Mouse (Mus musculus) midbrain, embryonic 12.5 days (tissue): ENCODE measurements around the gene Adam12. TPM values are rescaled to one million over a fixed set of nuclear protein-coding genes. Genes with fewer than 3 reads are reported as not detected.

Experiments
- ATAC-seq: fragments of 200-750 bp; cut with Nextera tagmentation; 2 replicates; pipeline ENCODE4 v1.8.0; 2017; ENCODE audit warnings: low read depth, moderate TSS enrichment, moderate library complexity; ENCODE audit not compliant: low FRiP score
- H3K27ac ChIP-seq: fragments of 300-500 bp; sonication (generic); replicated peaks from 2 replicates; pipeline ENCODE4 v1.5.1; 2016; ENCODE audit warnings: mild to moderate bottlenecking
- H3K27me3 ChIP-seq: fragments of 300-500 bp; sonication (generic); 2 replicates; pipeline ENCODE4 v1.6.1; 2016; ENCODE audit warnings: mild to moderate bottlenecking
- H3K36me3 ChIP-seq: fragments of 300-500 bp; sonication (generic); 2 replicates; pipeline ENCODE4 v1.6.1; 2016
- H3K4me1 ChIP-seq: fragments of 300-500 bp; sonication (generic); 2 replicates; pipeline ENCODE4 v1.6.1; 2016
- H3K4me2 ChIP-seq: fragments of 300-500 bp; sonication (generic); replicated peaks from 2 replicates; pipeline ENCODE4 v1.6.1; 2016; ENCODE audit warnings: mild to moderate bottlenecking, moderate library complexity
- H3K4me3 ChIP-seq: fragments of 300-500 bp; sonication (generic); 2 replicates; pipeline ENCODE4 v1.5.1; 2016; ENCODE audit warnings: mild to moderate bottlenecking
- H3K9ac ChIP-seq: fragments of 300-500 bp; sonication (generic); replicated peaks from 2 replicates; pipeline ENCODE4 v1.6.1; 2016; ENCODE audit warnings: mild to moderate bottlenecking, moderate library complexity
- H3K9me3 ChIP-seq: fragments of 300-500 bp; sonication (generic); 2 replicates; pipeline ENCODE4 v1.6.1; 2016; ENCODE audit warnings: mild to moderate bottlenecking
- WGBS: fragments of 180-500 bp; shearing (Covaris S2); methylation state at CpG from one replicate; pipeline ENCODE4 v1.1.7; 2016; 5-methylcytosine and 5-hydroxymethylcytosine counted together
- polyA plus RNA-seq: library from polyadenylated mRNA; unstranded; fragments of >200 nt; fragmentation: Nextera tagmentation; extraction: Ambion mirVana; gene quantifications from 2 replicates; pipeline ENCODE4 v1.2.1, GENCODE M21; 2016

Gene Adam12
- polyA plus RNA-seq, 1 experiment from 2014 or later: 3.0 TPM

DNA sequence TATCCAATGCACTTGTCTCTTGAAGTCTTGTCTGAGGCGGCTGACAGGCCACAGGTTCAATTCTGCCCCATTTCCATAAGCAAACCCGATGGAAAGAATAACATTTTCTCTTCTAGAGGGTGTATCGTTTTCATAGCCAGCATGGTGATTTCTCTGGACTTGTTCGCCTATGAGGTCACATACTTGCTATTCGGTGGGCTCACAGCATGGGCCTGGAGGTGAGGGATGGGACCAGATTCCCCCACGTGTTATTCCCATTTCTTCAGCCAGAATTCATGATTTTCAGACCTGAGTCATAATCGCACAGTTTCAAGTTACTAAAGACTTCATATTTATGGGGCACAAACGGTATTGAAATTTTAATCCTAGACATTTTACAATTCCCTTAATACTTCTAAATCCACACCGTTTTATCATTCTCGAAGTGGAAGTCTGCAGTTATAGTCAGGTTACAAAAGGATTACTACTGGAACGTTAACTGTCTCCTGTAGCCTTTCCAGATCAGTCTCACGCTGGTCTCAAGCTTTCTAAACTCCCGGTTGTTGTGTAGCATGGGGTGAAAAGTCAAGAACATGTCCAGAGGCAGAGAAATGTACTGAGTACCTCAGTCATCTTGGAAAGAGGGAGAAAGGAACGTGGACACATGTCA lies 58.4 kb downstream of the Adam12 start:
- Histone ChIP-seq H3K4me2 (no peak overlapping the region), H3K4me3 (no peak overlapping the region), H3K9me3 (no peaks in the 10 kb centered on the region), H3K27me3 (no peaks in the 10 kb centered on the region), H3K9ac (no peak overlapping the region), H3K36me3 (no peaks in the 10 kb centered on the region), H3K27ac (no peak overlapping the region), H3K4me1 (no peaks in the 10 kb centered on the region)
- 80% methylated on average over 14 of the region's 14 CpGs for WGBS
- no peak for ATAC-seq

DNA sequence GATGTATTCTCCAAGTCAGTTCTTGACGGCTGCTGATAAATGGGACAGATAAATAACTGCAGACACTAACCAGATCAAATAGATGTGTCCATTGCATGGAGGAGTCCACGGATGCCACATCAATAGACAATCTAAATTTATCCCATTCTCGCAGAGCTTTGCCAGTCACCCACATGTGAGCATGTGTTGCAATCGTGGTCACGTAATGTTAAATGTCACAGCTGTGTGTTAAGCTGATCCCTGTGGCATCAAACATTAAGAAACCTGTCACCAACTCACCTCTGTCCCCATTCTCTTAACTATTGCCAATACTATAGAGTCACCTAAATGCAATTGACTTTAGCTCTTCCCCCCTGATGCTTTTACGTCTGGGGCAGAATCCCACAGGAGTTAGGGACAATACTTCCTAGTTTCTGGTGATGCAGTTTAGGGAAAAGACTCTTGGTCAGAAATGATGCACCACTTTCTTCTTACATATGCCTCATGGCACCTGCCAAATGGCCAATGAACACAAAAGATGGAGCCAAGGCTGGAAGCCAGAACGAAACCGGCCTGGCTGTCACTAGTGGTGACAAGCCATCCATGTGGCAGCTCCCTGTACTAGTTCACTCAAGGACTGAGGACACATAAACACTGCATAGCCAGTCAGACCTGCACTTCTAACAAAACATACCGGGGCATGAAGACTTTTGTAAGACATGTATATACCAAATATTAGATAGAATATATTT lies 61.6 kb downstream of the Adam12 start:
- no peaks in the 10 kb centered on the region for H3K4me1 ChIP-seq
- no peak overlapping the region for H3K9ac ChIP-seq
- H3K27ac ChIP-seq: no peak overlapping the region
- 90% methylated on average over 9 of the region's 9 CpGs for WGBS
- ATAC-seq: no peak
- no peak overlapping the region for H3K4me2 ChIP-seq
- H3K4me3 ChIP-seq: no peak overlapping the region
- H3K27me3 ChIP-seq: no peaks in the 10 kb centered on the region
- no peaks in the 10 kb centered on the region for H3K36me3 ChIP-seq
- no peaks in the 10 kb centered on the region for H3K9me3 ChIP-seq

DNA sequence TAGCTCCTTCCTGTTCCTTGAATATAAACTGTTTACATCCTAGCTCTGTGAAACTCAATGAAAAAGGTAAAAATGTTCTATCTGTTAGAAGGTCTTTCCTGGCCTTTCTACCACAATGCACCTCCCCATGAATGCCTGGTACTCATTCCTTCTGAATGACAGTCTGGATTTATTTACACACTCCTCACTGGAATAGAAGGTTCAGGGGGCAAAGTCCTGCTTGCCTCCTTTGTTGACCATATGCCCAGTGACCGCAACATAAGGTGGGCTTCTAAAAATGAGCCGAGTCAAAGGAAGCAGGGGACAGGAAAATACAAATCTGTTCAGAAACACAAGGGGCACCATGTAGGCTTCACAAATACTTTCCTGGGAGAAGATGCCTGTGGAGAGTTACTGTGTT lies 62.2 kb downstream of the Adam12 start:
- Histone ChIP-seq H3K4me2 (no peak overlapping the region), H3K4me3 (no peak overlapping the region), H3K4me1 (no peaks in the 10 kb centered on the region), H3K36me3 (no peaks in the 10 kb centered on the region), H3K27ac (no peak overlapping the region), H3K9me3 (no peaks in the 10 kb centered on the region), H3K9ac (no peak overlapping the region), H3K27me3 (no peaks in the 10 kb centered on the region)
- WGBS: 88% methylated on average over 2 of the region's 2 CpGs
- no peak for ATAC-seq

DNA sequence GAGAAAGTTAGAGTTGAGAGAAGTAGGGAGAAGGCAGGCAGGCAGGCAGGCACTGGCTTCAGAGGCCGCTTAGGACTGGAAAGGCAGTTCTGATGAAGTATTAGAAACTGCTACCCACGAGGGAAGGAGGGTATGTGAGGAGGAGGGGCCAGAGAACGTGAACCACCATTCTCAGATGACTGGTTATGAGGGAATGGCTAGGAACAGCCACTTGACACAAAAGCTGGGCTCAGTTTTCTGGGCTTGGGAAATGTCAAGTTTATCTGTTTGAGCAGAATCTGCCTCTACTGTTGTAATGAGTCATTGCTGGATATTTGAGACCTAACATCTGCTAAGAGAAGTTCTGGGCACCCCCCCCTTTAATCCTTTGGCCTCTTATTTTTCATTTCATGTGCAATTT lies 64.4 kb downstream of the Adam12 start:
- H3K4me2 ChIP-seq: no peak overlapping the region
- no peak overlapping the region for H3K9ac ChIP-seq
- no peak overlapping the region for H3K4me3 ChIP-seq
- no peaks in the 10 kb centered on the region for H3K27me3 ChIP-seq
- 56% methylated on average over 3 of the region's 3 CpGs for WGBS
- no peak for ATAC-seq
- H3K4me1 ChIP-seq: no peaks in the 10 kb centered on the region
- no peaks in the 10 kb centered on the region for H3K9me3 ChIP-seq
- H3K36me3 ChIP-seq: no peaks in the 10 kb centered on the region
- H3K27ac ChIP-seq: no peak overlapping the region

DNA sequence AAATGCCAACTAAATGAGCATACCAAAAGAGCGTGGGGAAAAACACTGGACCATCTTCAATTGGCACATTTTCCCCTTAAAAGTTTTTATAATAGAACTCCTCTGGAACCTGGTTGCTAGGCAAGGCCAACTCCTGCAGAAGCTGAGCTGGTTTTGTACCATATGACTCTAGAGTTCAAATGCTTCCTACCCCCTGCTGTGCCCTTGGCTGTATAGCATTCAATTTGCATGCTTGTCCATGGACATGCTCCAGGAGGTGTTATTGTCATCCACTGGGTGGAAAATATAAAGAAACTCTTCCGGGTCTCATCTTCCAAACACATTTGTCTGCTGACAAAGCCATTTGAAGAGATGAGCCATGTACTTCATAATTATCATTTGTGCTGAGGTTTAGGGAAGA lies 68.2 kb downstream of the Adam12 start:
- H3K4me2 ChIP-seq: no peak overlapping the region
- no peaks in the 10 kb centered on the region for H3K27me3 ChIP-seq
- H3K9ac ChIP-seq: no peak overlapping the region
- no peak overlapping the region for H3K4me3 ChIP-seq
- H3K27ac ChIP-seq: no peak overlapping the region
- no peaks in the 10 kb centered on the region for H3K36me3 ChIP-seq
- no peaks in the 10 kb centered on the region for H3K4me1 ChIP-seq
- no peaks in the 10 kb centered on the region for H3K9me3 ChIP-seq
- WGBS: 70% methylated on average over 2 of the region's 2 CpGs
- ATAC-seq: no peak

DNA sequence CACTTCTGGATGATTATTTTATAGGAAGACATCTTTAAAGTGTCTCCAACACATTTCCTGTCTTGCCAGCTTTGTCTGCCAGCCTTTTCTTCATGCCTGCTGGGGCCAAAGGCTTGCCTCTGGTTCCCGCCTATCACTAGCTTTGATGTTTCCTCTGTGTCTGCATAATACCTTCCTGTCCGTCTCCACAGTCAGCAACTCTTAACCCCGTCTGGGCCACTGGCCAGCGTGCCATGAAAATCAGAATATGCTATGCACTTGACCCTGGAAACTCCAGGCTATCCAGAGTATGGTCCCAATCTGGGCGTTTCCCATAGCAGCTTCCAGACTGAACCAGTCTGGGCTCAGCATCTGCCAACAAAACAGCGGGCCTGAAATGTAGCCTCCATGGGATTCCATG lies 69.1 kb downstream of the Adam12 start:
- H3K9ac ChIP-seq: no peak overlapping the region
- 63% methylated on average over 6 of the region's 6 CpGs for WGBS

DNA sequence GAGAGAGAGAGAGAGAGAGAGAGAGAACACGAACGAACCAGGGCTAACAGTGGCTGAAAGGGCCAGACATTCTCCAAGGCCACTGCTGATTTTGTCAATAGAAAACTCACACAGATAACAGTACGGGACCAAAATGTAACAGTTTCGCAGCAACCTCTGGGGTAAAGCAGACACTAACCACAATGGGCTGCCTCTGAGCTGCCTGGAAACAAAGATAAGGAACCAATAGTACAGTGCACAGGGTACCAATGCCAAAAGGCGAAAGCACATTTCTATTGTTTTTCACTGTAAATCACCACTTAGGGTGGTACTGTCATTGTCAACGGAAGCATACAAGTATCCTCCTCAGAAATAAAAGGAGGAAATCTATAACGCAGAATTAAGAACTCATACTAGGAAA lies 72.3 kb downstream of the Adam12 start:
- no peaks in the 10 kb centered on the region for H3K36me3 ChIP-seq
- no peaks in the 10 kb centered on the region for H3K27me3 ChIP-seq
- H3K4me2 ChIP-seq: no peak overlapping the region
- ATAC-seq: no peak
- H3K27ac ChIP-seq: no peak overlapping the region
- H3K9ac ChIP-seq: no peak overlapping the region
- 86% methylated on average over 7 of the region's 7 CpGs for WGBS
- no peaks in the 10 kb centered on the region for H3K9me3 ChIP-seq
- H3K4me1 ChIP-seq: no peaks in the 10 kb centered on the region
- no peak overlapping the region for H3K4me3 ChIP-seq

More for the DNA sequence above, 69.1 kb downstream of the Adam12 start:
- H3K4me3 ChIP-seq: no peak overlapping the region
- no peak overlapping the region for H3K4me2 ChIP-seq
- H3K27ac ChIP-seq: no peak overlapping the region
- H3K27me3 ChIP-seq: no peaks in the 10 kb centered on the region
- H3K9me3 ChIP-seq: no peaks in the 10 kb centered on the region
- H3K36me3 ChIP-seq: no peaks in the 10 kb centered on the region
- no peaks in the 10 kb centered on the region for H3K4me1 ChIP-seq
- ATAC-seq: no peak

DNA sequence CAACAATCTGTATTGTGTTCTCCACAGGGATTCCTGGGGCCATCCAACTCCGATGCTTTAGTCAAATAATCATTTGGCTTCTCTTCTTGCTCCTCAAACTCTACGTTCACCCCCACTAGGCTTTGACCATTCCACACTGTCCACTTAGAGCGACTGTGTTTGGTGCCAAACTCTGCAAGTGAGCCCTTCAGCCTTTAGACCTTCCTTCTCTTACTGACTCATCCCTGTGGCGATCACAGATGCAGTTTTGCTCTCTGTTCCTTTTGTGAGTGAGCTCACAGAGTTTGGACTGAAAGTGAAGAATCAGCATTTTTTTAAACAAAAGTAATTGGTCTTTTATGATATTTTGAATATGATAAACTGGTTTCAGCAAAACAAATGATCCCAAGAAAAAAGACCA lies 80.6 kb downstream of the Adam12 start:
- Histone ChIP-seq H3K9me3 (no peaks in the 10 kb centered on the region), H3K4me3 (no peak overlapping the region), H3K27ac (no peak overlapping the region), H3K36me3 (no peaks in the 10 kb centered on the region), H3K4me2 (no peak overlapping the region), H3K4me1 (no peaks in the 10 kb centered on the region), H3K27me3 (no peaks in the 10 kb centered on the region), H3K9ac (no peak overlapping the region)
- WGBS: 79% methylated on average over 4 of the region's 4 CpGs
- ATAC-seq: no peak

DNA sequence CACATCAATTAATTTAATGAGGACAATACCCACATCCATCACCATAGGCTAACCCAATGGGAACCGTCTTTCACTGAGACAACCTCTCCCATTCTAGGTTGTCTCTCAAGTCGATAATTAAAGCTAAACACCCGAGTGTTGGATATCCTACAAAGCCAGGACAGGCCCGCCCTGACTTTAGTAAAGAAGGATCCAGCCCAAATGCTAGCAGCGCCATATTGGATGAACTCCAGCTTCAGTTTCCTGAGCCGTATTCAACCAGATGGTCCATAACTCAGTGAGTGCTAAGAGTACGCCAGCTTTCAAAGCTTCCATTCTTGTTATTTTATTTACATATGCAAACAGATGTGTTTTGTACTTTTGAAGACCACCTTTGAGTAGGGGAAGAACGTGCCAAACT lies 81.6 kb downstream of the Adam12 start:
- no peak overlapping the region for H3K27ac ChIP-seq
- no peak overlapping the region for H3K4me3 ChIP-seq
- H3K4me1 ChIP-seq: no peaks in the 10 kb centered on the region
- no peaks in the 10 kb centered on the region for H3K27me3 ChIP-seq
- H3K9ac ChIP-seq: no peak overlapping the region
- no peak for ATAC-seq
- no peaks in the 10 kb centered on the region for H3K9me3 ChIP-seq
- 90% methylated on average over 8 of the region's 8 CpGs for WGBS
- no peaks in the 10 kb centered on the region for H3K36me3 ChIP-seq
- H3K4me2 ChIP-seq: no peak overlapping the region

DNA sequence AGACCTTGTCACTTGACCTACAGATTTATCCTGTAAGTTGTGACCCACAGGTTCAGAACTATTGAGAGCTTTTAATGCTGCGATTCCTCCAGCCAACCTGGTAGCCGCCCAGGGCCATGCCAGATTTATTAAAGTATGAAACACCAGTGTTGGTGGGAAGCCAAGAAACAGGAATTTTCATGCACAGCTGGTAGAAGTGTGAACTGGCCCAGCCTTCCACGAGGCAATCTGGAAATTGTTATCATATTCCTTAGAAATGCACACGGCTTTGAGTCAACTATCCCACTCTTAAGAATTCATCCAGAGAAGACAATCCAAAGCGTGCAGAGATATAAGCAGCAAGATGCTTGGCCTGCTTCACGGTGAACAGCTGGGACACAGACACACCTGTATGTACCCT lies 82.6 kb downstream of the Adam12 start:
- H3K36me3 ChIP-seq: no peaks in the 10 kb centered on the region
- no peak overlapping the region for H3K27ac ChIP-seq
- ATAC-seq: no peak
- no peaks in the 10 kb centered on the region for H3K4me1 ChIP-seq
- no peak overlapping the region for H3K4me3 ChIP-seq
- H3K9ac ChIP-seq: no peak overlapping the region
- H3K9me3 ChIP-seq: no peaks in the 10 kb centered on the region
- no peak overlapping the region for H3K4me2 ChIP-seq
- 81% methylated on average over 6 of the region's 6 CpGs for WGBS
- H3K27me3 ChIP-seq: no peaks in the 10 kb centered on the region

DNA sequence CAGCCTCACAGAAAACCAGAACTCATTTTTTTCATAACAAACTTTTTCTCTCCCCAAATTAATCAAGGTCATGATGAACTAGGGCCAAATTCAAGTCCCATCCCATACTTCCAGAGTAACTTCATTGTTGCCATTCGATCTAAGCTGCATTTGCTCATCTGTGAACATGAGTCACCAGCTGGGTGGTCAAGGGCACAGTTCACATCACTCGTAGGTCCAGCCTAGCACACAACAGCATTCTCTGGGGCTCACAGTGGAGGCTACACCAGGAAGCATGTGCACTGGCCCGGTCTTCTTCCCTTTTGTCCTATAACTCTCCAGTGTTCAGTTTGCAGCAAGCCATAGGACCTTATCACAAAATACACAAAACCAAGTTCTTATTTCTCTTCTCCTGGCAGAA lies 84.4 kb downstream of the Adam12 start:
- 85% methylated on average over 3 of the region's 3 CpGs for WGBS

DNA sequence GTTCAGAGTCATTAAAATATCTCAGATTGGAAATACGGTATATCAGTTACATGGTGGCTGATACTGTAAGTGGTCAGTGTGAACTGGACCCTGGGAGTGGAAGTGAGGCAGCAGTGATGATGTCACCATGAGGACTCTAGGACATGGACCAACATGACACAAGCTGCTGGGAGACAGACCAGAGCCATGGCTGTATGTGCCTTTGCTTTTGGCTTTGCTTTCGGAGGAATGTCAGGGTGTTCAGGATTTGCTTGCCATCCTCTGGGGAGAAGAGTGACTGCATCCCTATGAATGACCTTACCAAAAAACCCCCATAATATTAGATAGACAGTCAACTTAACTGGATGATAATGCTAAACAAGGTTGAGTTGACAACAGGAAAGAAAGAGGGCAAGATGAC lies 85.1 kb downstream of the Adam12 start:
- ATAC-seq: no peak
- no peak overlapping the region for H3K4me2 ChIP-seq
- 99% methylated on average over 2 of the region's 2 CpGs for WGBS

More for the DNA sequence above, 84.4 kb downstream of the Adam12 start:
- ATAC-seq: no peak
- H3K27me3 ChIP-seq: no peaks in the 10 kb centered on the region
- no peaks in the 10 kb centered on the region for H3K36me3 ChIP-seq
- no peak overlapping the region for H3K9ac ChIP-seq
- no peak overlapping the region for H3K4me3 ChIP-seq
- H3K9me3 ChIP-seq: no peaks in the 10 kb centered on the region
- no peaks in the 10 kb centered on the region for H3K4me1 ChIP-seq
- H3K4me2 ChIP-seq: no peak overlapping the region
- no peak overlapping the region for H3K27ac ChIP-seq

DNA sequence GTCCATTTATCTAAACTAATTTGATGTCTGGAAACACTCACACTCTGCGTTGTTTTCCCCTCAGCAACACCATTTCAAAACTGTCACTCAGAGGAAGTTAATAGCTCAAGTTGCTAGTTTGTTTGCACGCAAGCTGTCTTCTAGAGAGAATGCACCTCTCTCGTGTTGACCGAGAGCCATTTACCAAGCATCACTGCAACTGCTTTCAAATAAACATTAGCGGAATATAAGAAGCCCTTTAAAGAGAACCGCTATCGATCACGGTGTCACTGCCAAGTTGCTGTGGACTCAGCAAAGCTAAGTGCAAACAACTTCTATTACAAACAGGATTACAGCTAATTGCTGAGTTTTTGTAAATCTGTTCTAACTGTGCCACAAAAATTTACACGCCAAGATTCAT lies 87.8 kb downstream of the Adam12 start:
- 92% methylated on average over 9 of the region's 9 CpGs for WGBS
- Histone ChIP-seq H3K27me3 (no peaks in the 10 kb centered on the region), H3K4me3 (no peak overlapping the region), H3K4me2 (no peak overlapping the region), H3K36me3 (no peaks in the 10 kb centered on the region), H3K9ac (no peak overlapping the region), H3K9me3 (no peaks in the 10 kb centered on the region), H3K4me1 (no peaks in the 10 kb centered on the region), H3K27ac (no peak overlapping the region)
- ATAC-seq: no peak

More for the DNA sequence above, 85.1 kb downstream of the Adam12 start:
- no peaks in the 10 kb centered on the region for H3K36me3 ChIP-seq
- H3K27ac ChIP-seq: no peak overlapping the region
- no peaks in the 10 kb centered on the region for H3K9me3 ChIP-seq
- H3K9ac ChIP-seq: no peak overlapping the region
- H3K4me3 ChIP-seq: no peak overlapping the region
- no peaks in the 10 kb centered on the region for H3K4me1 ChIP-seq
- no peaks in the 10 kb centered on the region for H3K27me3 ChIP-seq
